Mouse (Mus musculus): Measurements from ENCODE around the gene Sesn1. TPM values are rescaled to one million over a fixed set of nuclear protein-coding genes. Genes with fewer than 3 reads are reported as not detected.
"Not testable (repeated sequence)": the region's sequence is repeated elsewhere in the genome, so short reads cannot be mapped to it uniquely, and the experiment has no call there.

The Sesn1 gene
- polyA plus RNA-seq, 1 experiment from 2014 or later: 29.2 TPM

DNA sequence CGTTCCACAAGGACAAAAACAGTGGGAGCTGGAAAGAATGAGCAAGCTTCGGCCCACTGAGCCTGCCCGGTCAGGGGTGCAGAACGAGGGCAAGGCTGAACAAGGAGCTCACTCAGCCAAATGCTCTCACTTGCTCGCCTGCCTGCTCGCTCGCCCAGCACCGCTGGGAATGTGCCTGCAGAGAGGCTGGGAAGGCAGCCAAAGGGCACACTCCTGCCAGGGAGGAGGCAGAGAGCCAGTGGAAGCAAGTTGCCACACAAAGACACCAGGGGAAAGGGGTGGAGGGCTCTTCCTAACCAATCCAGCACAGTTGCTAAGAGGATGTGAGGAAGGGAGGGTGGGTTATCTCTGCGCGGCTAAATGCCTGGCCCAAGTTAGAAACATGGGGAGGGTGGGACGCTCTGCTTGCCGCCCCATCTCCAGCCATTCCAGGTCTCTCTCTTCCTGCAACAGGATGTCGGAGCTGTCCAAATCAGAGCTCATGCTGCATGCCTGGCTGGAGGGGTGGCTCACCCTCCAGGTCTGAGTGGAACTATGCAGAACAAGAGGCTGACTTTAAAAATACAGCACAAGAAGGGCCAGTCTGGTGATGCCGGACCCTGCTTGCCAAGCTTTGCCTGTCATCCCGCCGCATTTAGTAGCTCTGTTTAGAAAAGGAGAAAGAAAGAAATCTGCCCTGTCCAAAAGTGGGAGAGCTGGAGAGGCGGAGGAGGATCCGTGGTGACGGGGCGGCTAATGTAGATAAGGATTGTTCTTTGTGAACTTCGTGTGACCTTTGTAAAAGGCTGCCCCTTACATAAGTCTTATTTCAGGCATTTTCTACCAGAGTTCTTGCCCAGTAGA lies 125.1 kb downstream of the Sesn1 start:
- H3K27ac ChIP-seq (ENCODE audit: low read length): peak overlapping the region; percentile 87
- H3K9me3 ChIP-seq (ENCODE audit: control insufficient read depth, low read length): no peaks in the 10 kb centered on the region
- H3K36me3 ChIP-seq (ENCODE audit: control insufficient read depth, insufficient read depth, low read length): no peaks in the 10 kb centered on the region
- peak; percentile 86 for ATAC-seq (ENCODE audit: low read depth)
- peak overlapping the region; percentile 46 for H3K9ac ChIP-seq (ENCODE audit: low read length)
- peaks cover 33% of the 10 kb centered on the region for H3K4me1 ChIP-seq (replicated peaks; ENCODE audit: control insufficient read depth, insufficient read depth, low read length)
- H3K4me3 ChIP-seq (ENCODE audit: low read length): peak overlapping the region; percentile 26
- H3K27me3 ChIP-seq (ENCODE audit: control insufficient read depth, insufficient read depth, low read depth, low read length): no peaks in the 10 kb centered on the region
- peak overlapping the region; percentile 48 for H3K4me2 ChIP-seq (ENCODE audit: low read depth, low read length)
- 3% methylated on average over 21 of the region's 21 CpGs for WGBS

DNA sequence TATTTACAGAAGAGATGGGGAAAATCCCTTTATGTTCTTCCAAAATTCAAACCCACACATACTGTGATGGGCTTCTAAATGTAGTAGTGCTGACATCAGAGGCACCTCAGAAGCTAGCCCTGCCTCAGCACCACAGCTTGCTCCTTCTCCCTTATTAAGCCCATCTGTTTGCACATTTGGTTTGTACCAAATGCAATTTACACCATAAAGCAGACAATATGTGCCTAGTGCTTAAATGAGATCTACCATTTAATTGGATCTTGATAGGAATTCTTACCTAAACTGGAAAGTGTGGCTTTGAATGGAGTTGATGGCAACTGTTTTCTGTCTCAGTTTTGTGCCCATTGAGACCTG lies 125.7 kb downstream of the Sesn1 start:
- ATAC-seq (ENCODE audit: low read depth): peak; percentile 24; the same call in 1 of the 2 replicates
- no peaks in the 10 kb centered on the region for H3K27me3 ChIP-seq (ENCODE audit: control insufficient read depth, insufficient read depth, low read depth, low read length)
- H3K9ac ChIP-seq (ENCODE audit: low read length): no peak overlapping the region
- peaks cover 33% of the 10 kb centered on the region for H3K4me1 ChIP-seq (replicated peaks; ENCODE audit: control insufficient read depth, insufficient read depth, low read length)
- no peaks in the 10 kb centered on the region for H3K36me3 ChIP-seq (ENCODE audit: control insufficient read depth, insufficient read depth, low read length)
- H3K4me3 ChIP-seq (ENCODE audit: low read length): no peak overlapping the region
- H3K4me2 ChIP-seq (ENCODE audit: low read depth, low read length): peak overlapping the region; percentile 48
- peak overlapping the region; percentile 87 for H3K27ac ChIP-seq (ENCODE audit: low read length)
- 0 out of 2 replicates have a peak, but pooled peaks cover 3% of the 10 kb centered on the region for H3K9me3 ChIP-seq (ENCODE audit: control insufficient read depth, low read length)

DNA sequence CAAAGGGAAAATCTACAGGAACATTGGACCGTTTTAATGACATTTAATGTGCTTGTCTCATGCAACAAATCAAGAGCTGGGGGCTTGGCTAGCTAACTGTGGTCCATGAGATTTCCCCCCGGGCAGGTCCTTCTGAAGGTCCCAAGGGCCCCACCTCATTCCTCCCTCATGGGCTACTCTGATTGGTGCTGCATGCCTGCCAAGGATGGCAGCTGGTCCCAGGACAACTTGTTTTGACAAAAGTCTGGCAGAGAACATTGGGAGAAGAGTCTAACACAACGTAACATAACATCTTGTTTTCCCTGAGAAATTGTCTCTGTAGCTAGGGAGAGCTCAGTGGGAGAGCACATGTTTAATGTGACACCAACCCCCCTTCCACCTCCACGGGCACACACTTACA lies 126.4 kb downstream of the Sesn1 start:
- Histone ChIP-seq H3K36me3 (ENCODE audit: control insufficient read depth, insufficient read depth, low read length) (no peaks in the 10 kb centered on the region), H3K9ac (ENCODE audit: low read length) (no peak overlapping the region), H3K27ac (ENCODE audit: low read length) (no peak overlapping the region), H3K4me1 (replicated peaks; ENCODE audit: control insufficient read depth, insufficient read depth, low read length) (peaks cover 34% of the 10 kb centered on the region), H3K9me3 (ENCODE audit: control insufficient read depth, low read length) (0 out of 2 replicates have a peak, but pooled peaks cover 5% of the 10 kb centered on the region), H3K4me2 (ENCODE audit: low read depth, low read length) (no peak overlapping the region), H3K4me3 (ENCODE audit: low read length) (no peak overlapping the region), H3K27me3 (ENCODE audit: control insufficient read depth, insufficient read depth, low read depth, low read length) (no peaks in the 10 kb centered on the region)
- 0 out of 2 replicates have a peak, but pooled peaks have one; percentile 18 for ATAC-seq (ENCODE audit: low read depth)
- WGBS: 39% methylated on average over 4 of the region's 4 CpGs

DNA sequence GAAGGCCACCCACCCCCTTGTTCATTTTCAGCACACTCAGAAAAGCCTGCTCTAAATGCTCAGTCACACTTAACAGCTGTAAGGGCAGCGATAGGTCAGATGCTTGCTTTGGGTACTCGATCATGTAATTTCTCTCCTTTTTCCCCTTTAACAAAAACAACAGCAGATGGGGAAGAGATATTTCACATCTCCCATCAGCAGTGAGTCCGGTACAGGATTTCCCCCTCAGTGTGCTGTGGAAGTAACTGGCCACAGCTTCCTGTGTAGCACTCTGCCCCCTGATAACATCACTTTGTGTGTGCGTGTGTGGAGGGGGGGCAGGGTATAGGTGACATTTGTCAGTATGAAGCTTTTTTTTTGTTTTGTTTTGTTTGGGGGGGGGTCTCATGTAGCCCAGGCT lies 127.4 kb downstream of the Sesn1 start:
- no peak overlapping the region for H3K9ac ChIP-seq (ENCODE audit: low read length)
- no peak overlapping the region for H3K4me2 ChIP-seq (ENCODE audit: low read depth, low read length)
- 0 out of 2 replicates have a peak, but pooled peaks cover 5% of the 10 kb centered on the region for H3K9me3 ChIP-seq (ENCODE audit: control insufficient read depth, low read length)
- WGBS: 26% methylated on average over 4 of the region's 4 CpGs
- no peak overlapping the region for H3K4me3 ChIP-seq (ENCODE audit: low read length)
- ATAC-seq (ENCODE audit: low read depth): peak; percentile 23; the same call in 1 of the 2 replicates
- H3K27ac ChIP-seq (ENCODE audit: low read length): no peak overlapping the region; the same call in 1 of the 2 replicates
- peaks cover 38% of the 10 kb centered on the region for H3K4me1 ChIP-seq (replicated peaks; ENCODE audit: control insufficient read depth, insufficient read depth, low read length)
- no peaks in the 10 kb centered on the region for H3K36me3 ChIP-seq (ENCODE audit: control insufficient read depth, insufficient read depth, low read length)
- H3K27me3 ChIP-seq (ENCODE audit: control insufficient read depth, insufficient read depth, low read depth, low read length): no peaks in the 10 kb centered on the region

DNA sequence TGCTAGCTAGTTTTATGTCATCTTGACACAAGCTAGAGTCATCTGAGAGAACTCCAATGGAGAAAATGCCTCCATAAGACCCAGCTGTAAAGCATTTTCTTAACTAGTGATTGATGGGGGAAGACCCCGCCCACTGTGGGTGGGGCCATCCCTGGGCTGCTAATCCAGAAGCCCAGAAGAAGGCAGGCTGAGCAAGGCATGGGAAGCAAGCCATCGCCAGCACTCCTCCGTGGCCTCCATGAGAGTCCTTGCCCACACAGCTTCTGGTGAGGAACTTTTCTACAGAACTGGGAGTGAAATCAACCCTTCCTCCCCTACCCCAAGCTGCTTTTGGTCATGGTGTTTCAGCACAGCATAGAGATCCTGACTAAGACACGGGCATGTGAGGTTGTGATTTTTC lies 129.4 kb downstream of the Sesn1 start:
- H3K36me3 ChIP-seq (ENCODE audit: control insufficient read depth, insufficient read depth, low read length): no peaks in the 10 kb centered on the region
- 0 out of 2 replicates have a peak, but pooled peaks cover 5% of the 10 kb centered on the region for H3K9me3 ChIP-seq (ENCODE audit: control insufficient read depth, low read length)
- WGBS: 69% methylated on average over 4 of the region's 4 CpGs
- peaks cover 36% of the 10 kb centered on the region for H3K4me1 ChIP-seq (replicated peaks; ENCODE audit: control insufficient read depth, insufficient read depth, low read length)
- no peaks in the 10 kb centered on the region for H3K27me3 ChIP-seq (ENCODE audit: control insufficient read depth, insufficient read depth, low read depth, low read length)
- no peak overlapping the region for H3K4me3 ChIP-seq (ENCODE audit: low read length)
- H3K4me2 ChIP-seq (ENCODE audit: low read depth, low read length): no peak overlapping the region
- no peak for ATAC-seq (ENCODE audit: low read depth)
- no peak overlapping the region for H3K27ac ChIP-seq (ENCODE audit: low read length)
- H3K9ac ChIP-seq (ENCODE audit: low read length): no peak overlapping the region

DNA sequence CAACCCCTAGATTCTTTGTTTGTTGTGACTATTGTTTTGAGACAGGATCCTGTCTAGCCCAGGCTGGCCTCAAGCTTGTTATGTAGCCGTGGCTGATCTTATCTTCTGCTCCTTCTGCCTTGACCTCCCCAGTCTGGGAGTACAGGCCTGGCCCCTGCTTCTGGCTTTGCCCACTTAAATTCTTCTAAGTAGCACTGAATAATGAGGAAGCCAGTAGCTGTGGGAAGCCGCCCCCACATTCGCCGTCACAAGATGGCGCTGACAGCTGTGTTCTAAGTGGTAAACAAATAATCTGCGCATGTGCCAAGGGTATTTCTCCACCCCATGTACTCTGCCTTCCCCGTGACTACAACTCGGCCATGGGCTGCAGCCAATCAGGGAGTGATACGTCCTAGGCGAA lies 142.6 kb downstream of the Sesn1 start:
- not testable (repeated sequence) for H3K27me3 ChIP-seq (ENCODE audit: control insufficient read depth, insufficient read depth, low read depth, low read length); H3K36me3 ChIP-seq (ENCODE audit: control insufficient read depth, insufficient read depth, low read length); H3K9ac ChIP-seq (ENCODE audit: low read length); ATAC-seq (ENCODE audit: low read depth); H3K4me2 ChIP-seq (ENCODE audit: low read depth, low read length); H3K27ac ChIP-seq (ENCODE audit: low read length); H3K4me3 ChIP-seq (ENCODE audit: low read length); H3K4me1 ChIP-seq (replicated peaks; ENCODE audit: control insufficient read depth, insufficient read depth, low read length); H3K9me3 ChIP-seq (ENCODE audit: control insufficient read depth, low read length)
- 89% methylated on average over 5 of the region's 10 CpGs for WGBS

DNA sequence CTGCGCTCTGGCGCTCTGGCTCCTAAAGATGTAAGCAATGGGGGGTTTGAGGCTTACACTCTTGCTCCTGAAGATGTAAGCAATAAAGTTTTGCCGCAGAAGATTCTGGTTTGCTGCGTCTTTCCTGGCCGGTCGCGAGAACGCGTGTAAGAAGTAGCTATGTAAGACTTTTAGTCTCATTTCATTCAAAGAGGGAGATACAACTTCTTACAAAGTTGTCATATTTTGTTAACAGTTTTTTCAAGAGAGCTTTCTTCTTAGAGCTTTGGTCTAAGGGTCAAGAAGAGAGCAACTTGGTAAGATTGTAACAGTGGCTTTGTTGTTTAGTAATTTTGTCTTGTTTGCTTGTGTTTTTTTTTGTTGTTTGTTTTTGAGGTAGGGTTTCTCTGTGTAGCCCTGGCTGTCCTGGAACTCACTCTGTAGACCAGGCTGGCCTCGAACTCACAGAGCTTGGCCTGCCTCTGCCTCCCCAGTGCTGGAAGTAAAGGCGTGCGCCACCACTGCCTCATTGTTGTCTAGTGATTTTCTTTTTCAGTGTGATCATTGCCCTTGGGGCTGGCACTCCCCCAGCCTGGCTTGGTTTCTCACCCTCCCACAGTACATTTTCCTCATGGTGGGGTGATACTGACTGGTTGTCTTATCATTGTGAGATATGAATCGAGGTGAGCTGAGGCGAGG lies 143.3 kb downstream of the Sesn1 start:
- no peak overlapping the region for H3K4me3 ChIP-seq (ENCODE audit: low read length)
- WGBS: 90% methylated on average over 14 of the region's 14 CpGs
- H3K27ac ChIP-seq (ENCODE audit: low read length): no peak overlapping the region

DNA sequence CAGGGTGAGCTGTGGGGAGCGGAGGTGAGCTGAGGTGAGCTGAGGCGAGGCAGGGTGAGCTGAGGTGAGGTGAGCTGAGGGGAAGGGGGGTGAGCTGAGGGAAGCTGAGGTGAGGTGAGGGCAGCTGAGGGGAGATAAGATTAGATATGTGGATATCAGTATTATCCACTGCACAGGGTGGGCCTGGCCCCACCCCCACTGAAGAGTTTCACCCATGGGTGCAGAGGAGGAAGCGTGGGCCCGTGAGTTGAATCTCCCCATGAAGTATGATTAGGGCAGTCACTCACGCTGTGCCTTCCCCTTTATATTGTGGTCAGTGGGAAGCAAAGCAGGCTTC lies 143.8 kb downstream of the Sesn1 start:
- ATAC-seq (ENCODE audit: low read depth): no peak
- Histone ChIP-seq H3K27me3 (ENCODE audit: control insufficient read depth, insufficient read depth, low read depth, low read length) (no peaks in the 10 kb centered on the region), H3K36me3 (ENCODE audit: control insufficient read depth, insufficient read depth, low read length) (no peaks in the 10 kb centered on the region), H3K9me3 (ENCODE audit: control insufficient read depth, low read length) (no peaks in the 10 kb centered on the region), H3K4me2 (ENCODE audit: low read depth, low read length) (no peak overlapping the region), H3K4me1 (replicated peaks; ENCODE audit: control insufficient read depth, insufficient read depth, low read length) (no peaks in the 10 kb centered on the region), H3K27ac (ENCODE audit: low read length) (no peak overlapping the region), H3K4me3 (ENCODE audit: low read length) (no peak overlapping the region), H3K9ac (ENCODE audit: low read length) (no peak overlapping the region)
- WGBS: 87% methylated on average over 5 of the region's 5 CpGs

More for the DNA sequence above, 143.3 kb downstream of the Sesn1 start:
- Histone ChIP-seq H3K27me3 (ENCODE audit: control insufficient read depth, insufficient read depth, low read depth, low read length) (no peaks in the 10 kb centered on the region), H3K4me2 (ENCODE audit: low read depth, low read length) (no peak overlapping the region), H3K9me3 (ENCODE audit: control insufficient read depth, low read length) (no peaks in the 10 kb centered on the region), H3K36me3 (ENCODE audit: control insufficient read depth, insufficient read depth, low read length) (no peaks in the 10 kb centered on the region), H3K9ac (ENCODE audit: low read length) (no peak overlapping the region), H3K4me1 (replicated peaks; ENCODE audit: control insufficient read depth, insufficient read depth, low read length) (no peaks in the 10 kb centered on the region)
- ATAC-seq (ENCODE audit: low read depth): no peak

DNA sequence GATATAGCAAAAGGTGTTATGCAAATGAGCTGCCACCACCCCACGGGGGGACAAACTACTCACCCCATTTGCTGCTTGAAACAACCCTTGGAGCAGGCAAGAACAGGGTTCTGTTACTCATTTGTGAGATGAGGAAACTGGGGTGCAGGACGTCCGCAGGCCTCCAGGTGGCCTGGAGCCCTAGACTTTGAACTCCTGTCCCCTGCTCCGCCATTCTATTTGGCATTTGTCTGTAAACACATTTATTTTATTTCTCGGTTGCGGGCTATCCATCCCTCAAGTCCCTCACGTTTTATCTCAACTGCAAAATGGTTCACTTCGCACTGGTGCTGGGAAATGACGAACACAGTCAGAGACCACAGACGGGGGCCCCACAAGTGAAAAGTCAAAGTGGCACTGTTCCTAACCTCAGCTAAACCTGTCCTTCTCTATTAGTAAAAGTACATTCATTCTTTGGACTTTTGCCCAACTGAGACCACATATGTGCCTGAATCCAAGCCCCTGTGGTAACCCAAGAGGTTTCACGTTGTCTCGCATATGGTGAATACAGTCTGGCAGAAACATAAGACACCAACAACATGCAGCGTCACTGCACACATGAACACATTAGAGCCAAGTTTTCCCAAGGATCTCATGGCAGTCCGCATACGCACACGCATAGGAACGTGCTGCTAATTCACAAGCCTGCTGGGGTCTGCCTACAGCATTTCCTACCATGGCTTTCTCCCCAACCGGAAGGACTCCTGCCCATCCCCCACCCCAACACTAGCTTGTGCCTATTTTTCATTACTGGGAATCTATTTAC lies 147.9 kb downstream of the Sesn1 start:
- no peak overlapping the region for H3K4me3 ChIP-seq (ENCODE audit: low read length)
- H3K27ac ChIP-seq (ENCODE audit: low read length): no peak overlapping the region
- no peak for ATAC-seq (ENCODE audit: low read depth)
- no peaks in the 10 kb centered on the region for H3K36me3 ChIP-seq (ENCODE audit: control insufficient read depth, insufficient read depth, low read length)
- 87% methylated on average over 18 of the region's 18 CpGs for WGBS
- H3K4me1 ChIP-seq (replicated peaks; ENCODE audit: control insufficient read depth, insufficient read depth, low read length): no peaks in the 10 kb centered on the region
- no peak overlapping the region for H3K4me2 ChIP-seq (ENCODE audit: low read depth, low read length)
- H3K9me3 ChIP-seq (ENCODE audit: control insufficient read depth, low read length): no peaks in the 10 kb centered on the region
- no peaks in the 10 kb centered on the region for H3K27me3 ChIP-seq (ENCODE audit: control insufficient read depth, insufficient read depth, low read depth, low read length)
- H3K9ac ChIP-seq (ENCODE audit: low read length): no peak overlapping the region

All from lung, embryonic 16.5 days (tissue).